Mouse (Mus musculus): ENCODE measurements around the gene Magi3. TPM values are rescaled to one million over a fixed set of nuclear protein-coding genes. Genes with fewer than 3 reads are reported as not detected.

Magi3 gene
- polyA plus RNA-seq, 1 experiment from 2014 or later, result 1.5 TPM

DNA sequence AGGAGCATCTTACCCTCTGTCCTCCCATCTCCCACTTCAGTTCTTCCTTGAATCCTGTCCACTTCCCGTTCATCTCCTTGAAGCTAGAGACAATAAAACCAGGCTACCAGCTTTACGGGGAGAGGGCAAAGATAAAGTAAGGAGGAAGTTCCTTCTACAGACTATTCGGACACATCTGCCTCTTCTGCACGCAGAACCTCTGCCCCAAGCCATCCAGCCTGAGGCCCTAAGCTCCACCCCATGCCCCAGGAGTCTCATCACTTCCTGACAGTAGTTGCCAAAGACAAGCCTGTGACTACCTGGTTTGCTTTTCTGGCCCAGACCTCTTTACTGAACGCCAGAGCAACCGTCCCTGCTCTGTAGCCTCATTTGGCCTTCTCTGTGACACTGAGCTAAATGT lies 23.8 kb upstream of the Magi3 start:
- no peak overlapping the region for H3K27ac ChIP-seq (ENCODE audit: low read length)
- WGBS (ENCODE audit: insufficient replicate concordance), result 41% methylated on average over 6 of the region's 6 CpGs
- H3K36me3 ChIP-seq (ENCODE audit: control insufficient read depth, insufficient read depth), result no peaks in the 10 kb centered on the region
- H3K9ac ChIP-seq (ENCODE audit: low read depth, low read length), result no peak overlapping the region
- H3K27me3 ChIP-seq (ENCODE audit: control insufficient read depth, insufficient read depth, low read depth, low read length), result no peaks in the 10 kb centered on the region
- ATAC-seq (ENCODE audit: low read depth), result no peak
- no peak overlapping the region for H3K4me3 ChIP-seq (ENCODE audit: low read depth, low read length)
- no peaks in the 10 kb centered on the region for H3K9me3 ChIP-seq (replicated peaks; ENCODE audit: control insufficient read depth, low read length)
- H3K4me1 ChIP-seq (ENCODE audit: control insufficient read depth, low read depth, low read length), result no peaks in the 10 kb centered on the region
- no peak overlapping the region for H3K4me2 ChIP-seq (ENCODE audit: low read depth, low read length)

DNA sequence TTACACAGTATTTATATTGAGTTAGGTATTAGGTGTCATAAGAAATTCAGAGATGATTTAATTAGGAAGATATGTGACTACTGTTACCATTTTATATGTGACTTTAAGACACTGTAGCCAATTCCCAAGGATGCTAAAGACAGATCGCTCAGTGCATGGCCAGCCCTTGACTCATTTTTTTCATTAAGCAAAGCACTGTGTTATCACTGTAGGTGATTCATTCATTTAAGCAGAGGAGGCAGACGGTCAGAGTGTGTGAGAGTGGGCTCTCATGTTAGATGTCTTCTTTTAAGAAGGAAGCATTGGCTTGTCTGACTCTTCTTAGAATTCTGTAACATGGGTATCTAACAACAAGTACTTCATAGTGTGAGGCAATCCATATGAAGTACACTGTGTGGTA lies 19.6 kb upstream of the Magi3 start:
- ATAC-seq (ENCODE audit: low read depth), result no peak
- Histone ChIP-seq H3K9me3 (replicated peaks; ENCODE audit: control insufficient read depth, low read length) (no peaks in the 10 kb centered on the region), H3K27me3 (ENCODE audit: control insufficient read depth, insufficient read depth, low read depth, low read length) (no peaks in the 10 kb centered on the region), H3K4me3 (ENCODE audit: low read depth, low read length) (no peak overlapping the region), H3K4me1 (ENCODE audit: control insufficient read depth, low read depth, low read length) (no peaks in the 10 kb centered on the region), H3K36me3 (ENCODE audit: control insufficient read depth, insufficient read depth) (no peaks in the 10 kb centered on the region), H3K4me2 (ENCODE audit: low read depth, low read length) (no peak overlapping the region), H3K27ac (ENCODE audit: low read length) (no peak overlapping the region), H3K9ac (ENCODE audit: low read depth, low read length) (no peak overlapping the region)
- WGBS (ENCODE audit: insufficient replicate concordance), result 78% methylated on average over 2 of the region's 2 CpGs

DNA sequence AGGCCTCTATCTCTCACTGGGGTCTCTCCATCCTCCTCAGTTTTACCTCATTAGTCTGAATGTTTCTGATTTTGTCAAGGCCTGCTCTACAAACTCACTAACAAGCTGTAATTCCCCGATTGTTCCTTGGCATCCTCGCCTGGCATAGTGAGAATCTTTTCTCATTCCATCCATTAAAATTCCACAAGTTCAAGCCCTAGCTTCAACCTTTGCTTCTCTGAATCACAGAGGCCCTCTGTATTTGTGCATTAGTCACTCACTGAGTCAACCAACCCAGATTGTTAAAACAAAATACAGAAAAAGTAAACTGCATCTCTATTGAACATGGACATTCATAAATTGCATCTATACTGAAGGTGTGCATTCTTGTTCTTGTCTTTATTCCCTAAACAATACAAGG lies 19.2 kb upstream of the Magi3 start:
- H3K9ac ChIP-seq (ENCODE audit: low read depth, low read length), result no peak overlapping the region
- no peaks in the 10 kb centered on the region for H3K9me3 ChIP-seq (replicated peaks; ENCODE audit: control insufficient read depth, low read length)
- H3K4me1 ChIP-seq (ENCODE audit: control insufficient read depth, low read depth, low read length), result no peaks in the 10 kb centered on the region
- no peak overlapping the region for H3K4me2 ChIP-seq (ENCODE audit: low read depth, low read length)
- no peaks in the 10 kb centered on the region for H3K36me3 ChIP-seq (ENCODE audit: control insufficient read depth, insufficient read depth)
- H3K27ac ChIP-seq (ENCODE audit: low read length), result no peak overlapping the region
- 56% methylated on average over 2 of the region's 2 CpGs for whole genome bisulfite sequencing (ENCODE audit: insufficient replicate concordance)
- H3K4me3 ChIP-seq (ENCODE audit: low read depth, low read length), result no peak overlapping the region
- ATAC-seq (ENCODE audit: low read depth), result no peak
- no peaks in the 10 kb centered on the region for H3K27me3 ChIP-seq (ENCODE audit: control insufficient read depth, insufficient read depth, low read depth, low read length)

DNA sequence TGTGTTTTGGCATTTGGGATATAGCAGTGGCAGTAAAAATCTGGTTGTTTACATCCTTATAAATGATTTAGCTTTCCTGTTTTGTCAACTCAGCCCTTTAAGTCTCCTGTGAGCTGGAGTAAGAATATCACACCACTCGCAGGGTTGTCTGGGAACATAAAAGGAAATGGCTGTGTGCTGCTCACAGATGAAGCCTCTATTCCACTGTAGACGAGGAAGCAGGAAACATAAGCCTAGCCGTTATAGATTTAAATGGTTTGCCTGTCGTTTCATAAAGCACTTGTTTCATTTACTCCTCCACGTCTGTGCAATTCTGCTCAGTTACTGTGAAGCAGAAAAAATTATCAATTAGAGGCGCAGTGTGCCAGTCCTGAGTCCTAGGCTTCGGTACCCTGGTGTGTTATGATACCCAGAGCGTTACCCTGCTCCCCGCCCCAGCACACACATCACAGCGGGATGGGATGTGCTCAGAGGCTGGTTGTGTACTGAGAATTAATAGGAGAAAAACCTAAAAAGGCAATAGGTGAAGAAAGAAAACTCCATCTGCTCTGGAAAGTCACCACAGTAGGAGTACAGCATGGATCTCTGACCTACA lies 17.8 kb upstream of the Magi3 start:
- H3K4me2 ChIP-seq (ENCODE audit: low read depth, low read length), result no peak overlapping the region
- ATAC-seq (ENCODE audit: low read depth), result no peak
- H3K4me3 ChIP-seq (ENCODE audit: low read depth, low read length), result no peak overlapping the region
- no peaks in the 10 kb centered on the region for H3K4me1 ChIP-seq (ENCODE audit: control insufficient read depth, low read depth, low read length)
- H3K36me3 ChIP-seq (ENCODE audit: control insufficient read depth, insufficient read depth), result no peaks in the 10 kb centered on the region
- no peaks in the 10 kb centered on the region for H3K9me3 ChIP-seq (replicated peaks; ENCODE audit: control insufficient read depth, low read length)
- WGBS (ENCODE audit: insufficient replicate concordance), result 48% methylated on average over 10 of the region's 10 CpGs
- H3K27me3 ChIP-seq (ENCODE audit: control insufficient read depth, insufficient read depth, low read depth, low read length), result no peaks in the 10 kb centered on the region
- H3K27ac ChIP-seq (ENCODE audit: low read length), result no peak overlapping the region
- H3K9ac ChIP-seq (ENCODE audit: low read depth, low read length), result no peak overlapping the region

DNA sequence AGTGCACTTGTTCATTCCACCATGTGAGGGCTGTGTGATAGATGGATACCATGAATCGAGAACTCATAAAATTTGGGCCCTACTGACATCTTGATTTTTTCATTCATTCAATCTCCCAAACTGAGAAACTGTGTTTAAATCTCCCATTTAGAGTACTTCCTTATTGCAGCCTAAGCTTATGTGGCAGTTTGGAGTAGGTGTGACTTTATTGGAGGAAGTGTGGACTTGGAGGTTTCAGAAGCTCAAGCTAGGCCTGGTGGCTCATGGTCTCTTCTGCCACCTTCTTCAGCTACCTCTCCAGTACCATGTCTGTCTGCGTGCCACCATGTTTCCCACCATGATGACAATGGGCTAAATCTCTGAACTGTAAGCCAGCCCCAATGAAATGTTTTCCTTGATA lies 15.9 kb upstream of the Magi3 start:
- Histone ChIP-seq H3K27me3 (ENCODE audit: control insufficient read depth, insufficient read depth, low read depth, low read length) (no peaks in the 10 kb centered on the region), H3K4me1 (ENCODE audit: control insufficient read depth, low read depth, low read length) (no peaks in the 10 kb centered on the region), H3K9ac (ENCODE audit: low read depth, low read length) (no peak overlapping the region), H3K36me3 (ENCODE audit: control insufficient read depth, insufficient read depth) (no peaks in the 10 kb centered on the region), H3K27ac (ENCODE audit: low read length) (no peak overlapping the region), H3K4me3 (ENCODE audit: low read depth, low read length) (no peak overlapping the region), H3K4me2 (ENCODE audit: low read depth, low read length) (no peak overlapping the region), H3K9me3 (replicated peaks; ENCODE audit: control insufficient read depth, low read length) (no peaks in the 10 kb centered on the region)
- 61% methylated on average over 2 of the region's 2 CpGs for WGBS (ENCODE audit: insufficient replicate concordance)
- no peak for ATAC-seq (ENCODE audit: low read depth)

DNA sequence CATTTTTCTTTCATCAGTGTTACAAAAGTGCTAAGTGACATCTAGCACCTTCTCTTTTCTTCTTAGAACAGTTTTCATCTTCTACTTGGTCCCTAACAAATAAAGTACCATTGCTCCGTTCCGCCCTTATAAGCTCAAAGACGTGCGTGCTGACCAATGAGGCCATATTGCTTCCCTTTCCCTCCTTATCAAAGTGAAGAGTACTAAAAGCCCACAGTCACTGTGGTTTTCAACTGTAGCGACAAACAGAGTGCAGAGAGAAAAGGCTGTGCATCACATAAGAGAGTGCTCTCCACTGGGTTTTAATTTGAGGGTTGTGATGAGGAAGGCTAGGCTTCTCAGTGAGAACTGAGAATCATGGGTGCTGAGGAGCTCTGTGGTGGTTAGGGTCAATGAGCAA lies 14.9 kb upstream of the Magi3 start:
- H3K27me3 ChIP-seq (ENCODE audit: control insufficient read depth, insufficient read depth, low read depth, low read length), result no peaks in the 10 kb centered on the region
- no peak for ATAC-seq (ENCODE audit: low read depth)
- H3K4me3 ChIP-seq (ENCODE audit: low read depth, low read length), result no peak overlapping the region
- H3K9me3 ChIP-seq (replicated peaks; ENCODE audit: control insufficient read depth, low read length), result no peaks in the 10 kb centered on the region
- H3K4me2 ChIP-seq (ENCODE audit: low read depth, low read length), result no peak overlapping the region
- H3K27ac ChIP-seq (ENCODE audit: low read length), result no peak overlapping the region
- no peaks in the 10 kb centered on the region for H3K36me3 ChIP-seq (ENCODE audit: control insufficient read depth, insufficient read depth)
- no peaks in the 10 kb centered on the region for H3K4me1 ChIP-seq (ENCODE audit: control insufficient read depth, low read depth, low read length)
- no peak overlapping the region for H3K9ac ChIP-seq (ENCODE audit: low read depth, low read length)
- 26% methylated on average over 5 of the region's 5 CpGs for WGBS (ENCODE audit: insufficient replicate concordance)

DNA sequence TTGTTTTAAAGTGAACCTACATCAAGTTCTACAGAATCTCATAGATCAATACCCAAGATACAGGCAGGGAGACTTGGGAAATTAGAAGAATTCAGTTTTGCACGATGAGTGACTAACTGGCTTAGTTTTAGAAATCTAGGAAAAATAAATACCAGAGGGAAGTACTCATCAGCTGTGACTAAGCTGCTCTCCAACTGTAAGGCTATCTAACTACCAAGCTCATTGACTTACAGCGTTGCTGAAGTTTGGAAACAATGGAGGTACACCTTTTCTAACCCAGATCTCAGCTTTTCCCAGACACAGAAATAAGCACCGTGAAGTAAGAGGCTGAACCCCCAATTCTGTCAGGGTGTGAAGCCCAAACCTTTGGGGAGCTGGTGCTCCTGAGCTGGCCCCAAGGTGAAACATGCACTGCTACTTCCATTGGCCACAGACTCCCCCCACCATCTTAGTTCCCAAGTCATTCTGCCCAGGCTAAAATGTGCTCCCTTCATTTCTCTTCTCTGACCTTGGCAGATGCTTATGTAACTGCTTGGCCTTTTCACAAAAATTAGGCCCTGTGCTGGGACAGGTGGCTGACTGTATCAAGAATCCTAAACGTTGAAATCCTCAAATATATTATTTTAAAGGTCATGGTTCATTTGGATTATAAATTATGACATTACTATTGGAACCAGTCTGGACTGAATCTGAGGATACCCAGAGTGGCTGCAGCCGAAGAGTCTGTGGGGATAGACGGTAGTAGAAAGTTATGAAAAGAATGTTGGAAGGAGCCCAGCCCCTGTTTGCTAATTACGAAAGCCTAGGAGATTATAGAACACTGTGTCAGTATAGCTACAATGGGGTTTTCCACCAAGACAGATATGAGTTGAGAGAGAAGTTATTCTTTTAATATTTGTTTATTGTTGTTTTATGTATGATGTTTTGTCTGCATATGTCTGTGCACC lies 13.5 kb upstream of the Magi3 start:
- no peak for ATAC-seq (ENCODE audit: low read depth)
- Histone ChIP-seq H3K36me3 (ENCODE audit: control insufficient read depth, insufficient read depth) (no peaks in the 10 kb centered on the region), H3K9me3 (replicated peaks; ENCODE audit: control insufficient read depth, low read length) (no peaks in the 10 kb centered on the region), H3K27me3 (ENCODE audit: control insufficient read depth, insufficient read depth, low read depth, low read length) (no peaks in the 10 kb centered on the region), H3K4me2 (ENCODE audit: low read depth, low read length) (no peak overlapping the region), H3K9ac (ENCODE audit: low read depth, low read length) (no peak overlapping the region), H3K27ac (ENCODE audit: low read length) (no peak overlapping the region), H3K4me3 (ENCODE audit: low read depth, low read length) (no peak overlapping the region), H3K4me1 (ENCODE audit: control insufficient read depth, low read depth, low read length) (no peaks in the 10 kb centered on the region)
- 64% methylated on average over 7 of the region's 7 CpGs for WGBS (ENCODE audit: insufficient replicate concordance)

DNA sequence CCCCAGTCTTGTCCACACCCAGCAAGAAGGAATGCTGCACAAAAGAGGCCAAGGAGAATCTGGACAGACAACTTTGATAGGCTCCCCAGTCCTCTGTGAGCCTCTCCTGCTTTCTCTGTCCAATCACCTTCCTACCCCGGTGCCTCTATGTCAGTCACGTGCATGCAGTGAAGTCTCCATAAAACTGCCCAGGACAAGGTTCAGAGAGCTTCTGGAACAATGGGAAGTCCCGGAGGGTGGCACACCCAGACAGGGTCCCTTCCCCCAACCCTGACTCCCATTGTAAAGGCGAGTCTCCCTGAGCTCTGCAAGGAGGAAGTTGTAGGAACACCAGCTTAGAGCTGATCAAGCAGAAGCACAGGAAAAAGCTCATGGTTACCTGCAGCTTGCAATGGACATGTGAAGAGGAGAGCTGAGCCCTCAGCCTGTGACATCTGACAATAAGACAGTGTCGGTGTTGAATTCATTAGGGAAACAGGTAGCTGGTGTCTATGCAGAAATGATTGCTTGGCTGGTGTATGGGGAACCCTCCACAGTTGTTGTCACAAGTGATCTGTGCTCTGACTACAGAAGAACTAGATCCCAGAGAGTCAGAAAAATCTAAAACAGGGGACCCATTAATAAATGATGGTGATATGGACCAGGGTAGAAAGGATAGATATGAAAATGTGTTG lies 7.4 kb upstream of the Magi3 start:
- ATAC-seq (ENCODE audit: low read depth), result no peak
- Histone ChIP-seq H3K9ac (ENCODE audit: low read depth, low read length) (no peak overlapping the region), H3K4me1 (ENCODE audit: control insufficient read depth, low read depth, low read length) (no peaks in the 10 kb centered on the region; the same call in 1 of the 2 replicates), H3K36me3 (ENCODE audit: control insufficient read depth, insufficient read depth) (no peaks in the 10 kb centered on the region), H3K9me3 (replicated peaks; ENCODE audit: control insufficient read depth, low read length) (no peaks in the 10 kb centered on the region), H3K4me3 (ENCODE audit: low read depth, low read length) (no peak overlapping the region), H3K27me3 (ENCODE audit: control insufficient read depth, insufficient read depth, low read depth, low read length) (no peaks in the 10 kb centered on the region), H3K27ac (ENCODE audit: low read length) (no peak overlapping the region), H3K4me2 (ENCODE audit: low read depth, low read length) (no peak overlapping the region)
- 15% methylated on average over 5 of the region's 5 CpGs for WGBS (ENCODE audit: insufficient replicate concordance)

DNA sequence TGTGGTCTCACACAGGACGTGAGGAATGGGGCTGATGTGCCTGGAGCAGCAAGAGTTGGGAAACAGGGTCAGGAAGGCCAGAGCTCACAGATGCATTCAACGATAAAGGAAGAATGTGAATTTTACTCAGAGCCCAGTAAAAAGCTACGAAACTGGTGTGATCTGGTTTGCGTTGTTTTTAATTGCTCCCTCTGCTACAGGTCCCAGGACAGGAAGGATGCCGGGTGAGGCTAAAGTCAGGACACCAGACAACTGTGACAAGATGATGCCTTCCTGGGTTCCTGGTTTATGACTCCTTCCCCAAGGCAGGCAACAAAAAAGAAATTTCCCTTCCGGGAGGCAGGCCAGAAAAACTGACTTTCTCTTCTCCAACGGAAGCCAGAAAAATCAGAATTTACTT lies 6.6 kb upstream of the Magi3 start:
- WGBS (ENCODE audit: insufficient replicate concordance), result 27% methylated on average over 7 of the region's 7 CpGs
- ATAC-seq (ENCODE audit: low read depth), result no peak
- Histone ChIP-seq H3K9ac (ENCODE audit: low read depth, low read length) (no peak overlapping the region), H3K4me3 (ENCODE audit: low read depth, low read length) (no peak overlapping the region), H3K27me3 (ENCODE audit: control insufficient read depth, insufficient read depth, low read depth, low read length) (no peaks in the 10 kb centered on the region; the same call in 1 of the 2 replicates), H3K9me3 (replicated peaks; ENCODE audit: control insufficient read depth, low read length) (no peaks in the 10 kb centered on the region), H3K27ac (ENCODE audit: low read length) (no peak overlapping the region), H3K4me1 (ENCODE audit: control insufficient read depth, low read depth, low read length) (peaks cover under 1% of the 10 kb centered on the region), H3K36me3 (ENCODE audit: control insufficient read depth, insufficient read depth) (no peaks in the 10 kb centered on the region), H3K4me2 (ENCODE audit: low read depth, low read length) (no peak overlapping the region)
